Mouse (Mus musculus): ENCODE results near the gene Elp6.
"Not testable (repeated sequence)": the region's sequence is repeated elsewhere in the genome, so short reads cannot be mapped to it uniquely, and the experiment has no call there.

Gene Elp6

GRCm38 (mm10) chr9:110316503-110316902 lies 11.5 kb downstream of the Elp6 start:
- no peak for DNase-seq (ENCODE audit: low spot score)

GRCm38 (mm10) chr9:110320769-110321168 lies 15.8 kb downstream of the Elp6 start:
- DNase-seq (ENCODE audit: low spot score) = no peak

- DNase-seq (ENCODE audit: low spot score) = no peak
Measured at GRCm38 (mm10) chr9:110322972-110323371, 18.0 kb downstream of the Elp6 start.

- no peak for DNase-seq (ENCODE audit: low spot score)
Measured at GRCm38 (mm10) chr9:110324181-110324580, 19.2 kb downstream of the Elp6 start.

- DNase-seq (ENCODE audit: low spot score) = no peak
Measured at GRCm38 (mm10) chr9:110328178-110328577, 23.2 kb downstream of the Elp6 start.

GRCm38 (mm10) chr9:110328946-110329630 lies 24.1 kb downstream of the Elp6 start:
- no peak for DNase-seq (ENCODE audit: low spot score)

- DNase-seq (ENCODE audit: low spot score) = no peak
Measured at GRCm38 (mm10) chr9:110329655-110330054, 24.7 kb downstream of the Elp6 start.

GRCm38 (mm10) chr9:110330341-110330740 lies 25.4 kb downstream of the Elp6 start:
- DNase-seq (ENCODE audit: low spot score) = no peak

GRCm38 (mm10) chr9:110330913-110331312 lies 25.9 kb downstream of the Elp6 start:
- not testable (repeated sequence) for DNase-seq (ENCODE audit: low spot score)

- DNase-seq (ENCODE audit: low spot score) = peak; percentile 98
Measured at GRCm38 (mm10) chr9:110333135-110333895, 28.3 kb downstream of the Elp6 start, which contains the start of gene Scap. Gene Scap (plus strand): TSS chr9:110333288.

- DNase-seq (ENCODE audit: low spot score) = no peak
Measured at GRCm38 (mm10) chr9:110333896-110334259, 28.9 kb downstream of the Elp6 start.

GRCm38 (mm10) chr9:110334849-110335248 lies 29.9 kb downstream of the Elp6 start:
- DNase-seq (ENCODE audit: low spot score) = no peak

GRCm38 (mm10) chr9:110340037-110340750 lies 35.2 kb downstream of the Elp6 start:
- DNase-seq (ENCODE audit: low spot score) = no peak

GRCm38 (mm10) chr9:110342008-110342407 lies 37.0 kb downstream of the Elp6 start:
- no peak for DNase-seq (ENCODE audit: low spot score)

- DNase-seq (ENCODE audit: low spot score) = no peak
Measured at GRCm38 (mm10) chr9:110343805-110344204, 38.8 kb downstream of the Elp6 start.

GRCm38 (mm10) chr9:110345057-110345739 lies 40.2 kb downstream of the Elp6 start:
- DNase-seq (ENCODE audit: low spot score) = no peak

- DNase-seq (ENCODE audit: low spot score) = no peak
Measured at GRCm38 (mm10) chr9:110348899-110349298, 43.9 kb downstream of the Elp6 start.

- no peak for DNase-seq (ENCODE audit: low spot score)
Measured at GRCm38 (mm10) chr9:110350188-110350587, 45.2 kb downstream of the Elp6 start.

GRCm38 (mm10) chr9:110350612-110351011 lies 45.6 kb downstream of the Elp6 start:
- no peak for DNase-seq (ENCODE audit: low spot score)

GRCm38 (mm10) chr9:110351350-110351749 lies 46.4 kb downstream of the Elp6 start:
- no peak for DNase-seq (ENCODE audit: low spot score)

GRCm38 (mm10) chr9:110351932-110352632 lies 47.1 kb downstream of the Elp6 start:
- DNase-seq (ENCODE audit: low spot score) = no peak

GRCm38 (mm10) chr9:110358341-110358740 lies 53.4 kb downstream of the Elp6 start:
- no peak for DNase-seq (ENCODE audit: low spot score)
